Mouse (Mus musculus) liver, embryonic 14.5 days (tissue): Measurements from ENCODE around the gene Snx21. TPM values are rescaled to one million over a fixed set of nuclear protein-coding genes. Genes with fewer than 3 reads are reported as not detected.

Source experiments
- ATAC-seq: fragments of 200-750 bp; cut with Nextera tagmentation; 2 replicates; pipeline ENCODE4 v1.8.0; 2017; ENCODE audit warnings: moderate number of reproducible peaks, mild to moderate bottlenecking, moderate library complexity; ENCODE audit not compliant: insufficient read depth
- DNase-seq, 3 experiments: peaks; one replicate each; pipeline ENCODE4 v3.0.0-alpha.2; 2012 to 2013; ENCODE audit warnings: low read depth in 3 of 3, low spot score in 3 of 3
- H3K27ac ChIP-seq: fragments of 300-500 bp; sonication (generic); 2 replicates; pipeline ENCODE4 v1.5.1; 2014; ENCODE audit warnings: moderate library complexity, mild to moderate bottlenecking, control low read depth, inconsistent platforms
- H3K27me3 ChIP-seq: fragments of 300-500 bp; sonication (generic); 2 replicates; pipeline ENCODE4 v1.6.1; 2014; ENCODE audit warnings: mild to moderate bottlenecking, low read length, moderate library complexity; ENCODE audit not compliant: control insufficient read depth, insufficient read depth
- H3K36me3 ChIP-seq: fragments of 300-500 bp; sonication (generic); replicated peaks from 2 replicates; pipeline ENCODE4 v1.6.1; 2014; ENCODE audit warnings: low read depth; ENCODE audit not compliant: control insufficient read depth, insufficient read depth
- H3K4me1 ChIP-seq, 2 experiments: fragments of 200-500 bp in 1 of 2; fragments of 300-500 bp in 1 of 2; sonication (generic) in 1 of 2; replicated peaks; 2 replicates each; pipeline ENCODE4 v1.6.1; 2012 to 2014; ENCODE audit warnings: antibody characterized with exemption in 1 of 2, inconsistent platforms in 1 of 2, low read length in 1 of 2; ENCODE audit not compliant: control insufficient read depth in 2 of 2, insufficient read depth in 2 of 2
- H3K4me2 ChIP-seq: fragments of 300-500 bp; sonication (generic); 2 replicates; pipeline ENCODE4 v1.6.1; 2014; ENCODE audit warnings: low read depth, mild to moderate bottlenecking, control low read depth, moderate library complexity
- H3K4me3 ChIP-seq, 2 experiments: fragments of 200-500 bp in 1 of 2; fragments of 300-500 bp in 1 of 2; sonication (generic) in 1 of 2; 2 replicates each; pipeline ENCODE4 v1.5.1; 2012 to 2014; ENCODE audit warnings: low read depth in 2 of 2, low read length in 2 of 2, mild to moderate bottlenecking in 2 of 2, control low read depth in 1 of 2, inconsistent platforms in 1 of 2, moderate library complexity in 1 of 2; ENCODE audit not compliant: insufficient read depth in 1 of 2
- H3K9ac ChIP-seq: fragments of 300-500 bp; sonication (generic); replicated peaks from 2 replicates; pipeline ENCODE4 v1.6.1; 2014; ENCODE audit warnings: mild to moderate bottlenecking, control low read depth, moderate library complexity
- H3K9me3 ChIP-seq: fragments of 300-500 bp; sonication (generic); 2 replicates; pipeline ENCODE4 v1.6.1; 2016; ENCODE audit warnings: low read length, mixed read lengths; ENCODE audit not compliant: control insufficient read depth
- CTCF ChIP-seq: IDR thresholded peaks from 2 replicates; pipeline ENCODE4 v1.5.1; 2016; ENCODE audit warnings: antibody characterized with exemption, low read depth, control low read depth
- EP300 ChIP-seq: IDR thresholded peaks from 2 replicates; pipeline ENCODE4 v1.6.1; 2016; ENCODE audit warnings: antibody characterized with exemption, low read depth
- WGBS: fragments of 180-500 bp; shearing (Covaris S2); extraction: QIAGEN DNeasy Blood & Tissue Kit; methylation state at CpG from one replicate; pipeline ENCODE4 v1.1.7; 2014; ENCODE audit not compliant: insufficient replicate concordance; 5-methylcytosine and 5-hydroxymethylcytosine counted together
- polyA plus RNA-seq, 2 experiments: library from polyadenylated mRNA; depleted of rRNA in 1 of 2; stranded (reverse) in 1 of 2; unstranded in 1 of 2; fragments of >200 nt; fragmentation: Nextera tagmentation in 1 of 2; extraction: Ambion mirVana in 1 of 2; gene quantifications; 2 replicates each; pipeline versions ENCODE4 v1.2.1 to v1.2.3; 2012 to 2014

The Snx21 gene
- polyA plus RNA-seq, 2 experiments, result 2.3 to 2.9 TPM

DNA sequence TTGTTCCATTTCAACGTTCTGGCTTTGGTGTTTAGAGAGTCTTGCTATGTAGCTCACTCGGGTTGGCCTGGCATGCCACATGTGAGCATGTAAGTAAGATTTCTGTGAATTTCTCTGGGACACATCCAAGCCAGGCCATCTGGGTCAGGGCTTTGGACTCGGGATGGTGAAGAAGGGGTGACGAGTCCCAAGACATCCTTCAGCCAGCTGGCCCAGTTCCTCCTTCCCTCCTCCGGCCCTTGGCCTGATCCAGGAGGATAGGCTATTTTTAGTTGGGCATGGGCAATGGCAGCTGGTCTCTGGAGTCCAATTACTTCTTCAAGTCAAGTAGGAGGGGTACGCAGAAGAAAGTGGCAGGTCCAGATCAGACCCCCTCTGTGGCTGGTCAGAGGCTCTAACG, 6.8 kb upstream of the Snx21 start:
- H3K27ac ChIP-seq, result no peak overlapping the region
- no peak for DNase-seq
- peaks cover 4 to 6% of the 10 kb centered on the region in 2 experiments for H3K4me1 ChIP-seq
- H3K36me3 ChIP-seq, result no peaks in the 10 kb centered on the region
- peaks cover 21% of the 10 kb centered on the region; the same call in 1 of the 2 replicates for H3K27me3 ChIP-seq
- WGBS, result 61% methylated on average over 7 of the region's 7 CpGs
- TF ChIP-seq EP300 (no peak), CTCF (no peak)
- H3K4me3 ChIP-seq, result no peak overlapping the region
- no peak for ATAC-seq
- H3K9ac ChIP-seq, result no peak overlapping the region
- no peak overlapping the region for H3K4me2 ChIP-seq
- H3K9me3 ChIP-seq, result no peaks in the 10 kb centered on the region

DNA sequence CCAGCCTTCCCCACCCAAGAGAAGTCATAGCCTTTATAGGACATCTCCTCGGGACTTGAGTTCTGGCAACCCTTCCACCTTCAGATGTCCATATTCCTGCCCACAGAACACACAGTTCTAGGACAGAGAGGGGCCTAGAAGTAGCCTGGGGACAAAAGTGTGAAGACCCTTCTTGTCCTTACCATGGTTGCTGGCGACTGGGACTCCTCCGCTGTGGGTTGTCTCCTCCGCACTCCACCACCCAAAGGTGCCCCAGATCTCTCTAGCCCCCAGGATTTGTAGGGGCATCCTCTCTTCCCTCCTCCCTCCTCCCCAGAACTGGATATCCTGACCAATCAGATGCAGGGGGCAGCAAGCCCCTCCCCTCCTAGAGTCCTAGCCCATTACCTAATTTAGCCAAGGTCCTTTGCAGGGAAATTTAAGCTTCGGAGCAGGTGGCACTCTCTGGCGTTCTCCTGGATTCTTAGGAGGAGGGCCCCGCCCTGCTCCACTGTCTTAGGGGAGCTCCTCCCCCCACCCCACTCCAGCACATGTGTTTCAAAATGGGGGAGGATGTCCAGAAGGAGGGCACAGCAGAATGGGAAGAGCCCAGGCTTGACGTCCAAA, 6.0 kb upstream of the Snx21 start, which contains the start of gene Tnnc2:
Gene Tnnc2, minus strand, starts transcription at position 487 of the 606 bp plus-strand sequence.
- DNase-seq (no peak), ATAC-seq (no peak)
- Histone ChIP-seq H3K4me1 (peaks cover under 1 to 2% of the 10 kb centered on the region in 2 experiments; a peak in 3 of 4 replicates), H3K9me3 (no peaks in the 10 kb centered on the region), H3K9ac (no peak within 1 kb of the TSS), H3K27me3 (peaks cover 21% of the 10 kb centered on the region), H3K36me3 (no peaks in the 10 kb centered on the region), H3K27ac (no peak within 1 kb of the TSS), H3K4me3 (no peak within 1 kb of the TSS), H3K4me2 (no peak within 1 kb of the TSS)
- no peak for TF ChIP-seq CTCF
- TF ChIP-seq EP300, result no peak
- WGBS, result 65% methylated on average over 8 of the region's 8 CpGs

DNA sequence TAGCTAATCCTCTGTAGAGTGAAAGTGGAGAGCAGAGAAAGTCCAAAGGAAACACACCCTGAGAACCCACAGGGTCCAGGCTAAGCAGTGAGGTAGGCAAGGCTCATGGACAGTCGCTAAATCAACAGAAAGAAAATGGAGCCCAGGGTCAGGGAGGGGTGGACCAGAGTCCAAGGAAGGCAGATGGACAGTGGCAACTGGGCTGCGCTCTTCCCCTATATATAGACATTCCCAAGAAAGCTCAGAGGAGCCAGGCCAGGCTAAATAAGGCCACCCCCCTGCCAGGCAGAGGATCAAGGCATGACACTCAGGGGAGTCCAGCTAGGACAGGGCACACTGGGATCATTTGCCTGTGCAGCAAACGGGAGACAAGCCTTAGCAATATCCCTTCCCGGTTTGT, 3.7 kb upstream of the Snx21 start:
- H3K27ac ChIP-seq, result no peak overlapping the region
- no peak overlapping the region for H3K4me3 ChIP-seq
- 56% methylated on average over 4 of the region's 4 CpGs for WGBS
- H3K27me3 ChIP-seq, result peaks cover 22% of the 10 kb centered on the region
- H3K4me2 ChIP-seq, result no peak overlapping the region
- H3K4me1 ChIP-seq, result peaks cover 7 to 13% of the 10 kb centered on the region in 2 experiments
- no peak overlapping the region for H3K9ac ChIP-seq
- DNase-seq (no peak), ATAC-seq (no peak)
- no peaks in the 10 kb centered on the region for H3K36me3 ChIP-seq
- no peaks in the 10 kb centered on the region for H3K9me3 ChIP-seq
- TF ChIP-seq EP300, result no peak
- TF ChIP-seq CTCF, result no peak

DNA sequence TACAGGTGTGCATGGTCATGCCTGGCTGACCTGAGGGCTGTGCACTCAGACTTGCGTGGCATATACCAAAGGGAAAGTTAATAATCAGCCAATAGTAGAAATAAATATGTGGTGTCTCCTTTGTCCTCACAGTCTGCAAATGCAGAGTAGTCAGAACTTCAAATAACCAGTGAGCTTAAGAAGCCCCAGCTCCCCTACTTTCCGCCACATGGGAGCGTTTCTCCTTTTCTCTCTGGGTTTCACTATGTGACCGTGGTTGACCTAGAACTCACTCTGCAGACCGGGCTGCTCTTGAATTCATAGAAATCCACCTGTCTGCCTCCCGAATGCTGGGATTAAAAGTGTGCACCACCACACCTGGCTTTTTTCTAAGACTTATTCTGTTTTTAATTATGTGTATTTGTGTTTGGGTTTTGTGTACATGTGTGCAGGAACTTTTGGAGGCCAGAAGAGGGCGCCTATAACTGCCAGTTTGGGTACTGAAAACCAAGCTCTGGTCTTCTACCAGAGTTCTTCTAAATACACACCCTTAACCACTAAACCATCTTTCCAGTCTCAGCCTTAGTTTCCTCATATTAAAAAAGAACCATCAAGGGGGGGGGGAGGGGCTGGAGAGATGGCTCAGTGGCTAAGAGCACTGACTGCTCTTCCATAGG, 1.6 kb upstream of the Snx21 start:
- H3K27ac ChIP-seq, result no peak overlapping the region
- H3K4me3 ChIP-seq, result no peak overlapping the region
- peaks cover 14 to 24% of the 10 kb centered on the region in 2 experiments for H3K4me1 ChIP-seq
- no peak for ATAC-seq
- no peak overlapping the region for H3K9ac ChIP-seq
- 63% methylated on average over 7 of the region's 7 CpGs for WGBS
- TF ChIP-seq CTCF (peak; percentile 44; the same call in 1 of the 2 replicates), EP300 (no peak)
- no peaks in the 10 kb centered on the region for H3K9me3 ChIP-seq
- no peak for DNase-seq
- H3K36me3 ChIP-seq, result no peaks in the 10 kb centered on the region
- peaks cover 12% of the 10 kb centered on the region for H3K27me3 ChIP-seq
- H3K4me2 ChIP-seq, result no peak overlapping the region

DNA sequence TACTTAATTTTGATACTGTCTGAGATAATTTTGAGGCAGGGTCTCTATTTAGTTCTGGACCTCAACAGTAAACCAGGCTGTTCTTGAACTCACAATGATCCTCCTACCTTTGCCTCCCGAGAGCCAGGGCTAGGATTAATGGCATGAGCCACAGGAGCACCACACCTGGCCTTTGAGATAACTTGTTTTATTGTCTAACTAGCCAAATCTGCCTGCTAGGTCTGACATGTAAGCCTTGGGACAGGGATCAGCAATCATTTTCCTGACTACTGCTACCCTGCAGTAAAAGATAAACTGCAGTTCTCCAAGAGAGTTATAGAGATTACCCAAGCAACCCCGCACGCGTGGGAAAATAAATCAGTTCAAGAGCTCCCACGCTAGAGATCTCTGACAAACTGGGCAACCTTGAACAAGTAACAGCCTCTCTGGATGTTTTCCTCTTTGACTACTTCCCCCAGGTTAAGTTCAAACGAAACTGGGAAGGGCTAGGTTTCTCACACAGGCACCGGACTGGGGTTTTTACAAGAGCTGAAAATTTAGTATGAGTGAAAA, 678 bp upstream of the Snx21 start:
- Histone ChIP-seq H3K4me3 (peak overlapping the region; percentile 47 to 56), H3K9me3 (no peaks in the 10 kb centered on the region), H3K4me1 (peaks cover 14 to 25% of the 10 kb centered on the region in 2 experiments), H3K9ac (peak overlapping the region; percentile 65), H3K4me2 (peak overlapping the region; percentile 68), H3K36me3 (no peaks in the 10 kb centered on the region), H3K27me3 (peaks cover 7% of the 10 kb centered on the region), H3K27ac (no peak overlapping the region)
- 5% methylated on average over 7 of the region's 7 CpGs for WGBS
- TF ChIP-seq CTCF, result no peak
- TF ChIP-seq EP300, result no peak
- ATAC-seq (no peak), DNase-seq (no peak)
